10 mouse cellular contexts compared by ENCODE assay signal in genomic region chr15:79431925-79432324, GRCm38 (mm10). TPM values are rescaled to one million over a fixed set of nuclear protein-coding genes. Genes with fewer than 3 reads are reported as not detected.
DNase-seq lines count a peak whose midpoint lies in the region; ATAC-seq and TF ChIP-seq lines count a peak whose summit lies in the region.
"Had no signal": no experiment of that assay in that cellular context is flagged by ENCODE, and none has a peak within 500 bp of the region (broad histone marks: within the 10 kb centered on the region; RNA-seq: fewer than 3 reads in every experiment).

No protein-coding gene starts in this region.

- peaks cover 24% of the 10 kb centered on the region for H3K36me3 ChIP-seq in lung, postnatal 0 days (ENCODE audit: insufficient read depth, low read length)
- H3K36me3 ChIP-seq in heart, embryonic 16.5 days (ENCODE audit: control insufficient read depth, insufficient read depth), result peaks cover 26% of the 10 kb centered on the region
- H3K36me3 ChIP-seq in liver, postnatal 0 days (replicated peaks; ENCODE audit: insufficient read depth, low read length), result peaks cover 12% of the 10 kb centered on the region

- no peaks in the 10 kb centered on the region for H3K27me3 ChIP-seq in lung, postnatal 0 days (replicated peaks; ENCODE audit: insufficient read depth, low read length)
- no peaks in the 10 kb centered on the region for H3K27me3 ChIP-seq in heart, embryonic 16.5 days (ENCODE audit: control insufficient read depth, insufficient read depth, low read length)
- H3K27me3 ChIP-seq in liver, postnatal 0 days (ENCODE audit: insufficient read depth, low read length), result no peaks in the 10 kb centered on the region
- H3K27me3 ChIP-seq: limb, embryonic 13.5 days had no signal

- no peak for TF ChIP-seq CTCF in lung, postnatal 0 days (IDR thresholded peaks at IDR 0.05)
- no peak for TF ChIP-seq CTCF in lung, adult 2 months (IDR thresholded peaks at IDR 0.05; ENCODE audit: insufficient read depth, low read length)
- TF ChIP-seq CTCF in liver, postnatal 0 days (IDR thresholded peaks at IDR 0.05; ENCODE audit: low read depth), result no peak

- H3K27ac ChIP-seq in lung, postnatal 0 days (ENCODE audit: low read length), result peak overlapping the region; percentile 45
- peak overlapping the region; percentile 92 for H3K27ac ChIP-seq in heart, embryonic 16.5 days (ENCODE audit: low read length)
- peak overlapping the region; percentile 63 for H3K27ac ChIP-seq in liver, postnatal 0 days (ENCODE audit: low read depth)

- intact Hi-C loops in heart, postnatal 36 days (cut with DNase I), result no loop called here

- 41% methylated on average over 7 of the region's 7 CpGs for WGBS in lung, postnatal 0 days
- 51% methylated on average over 7 of the region's 7 CpGs for WGBS in lung, adult 2 months
- WGBS in heart, embryonic 16.5 days, result 51% methylated on average over 7 of the region's 7 CpGs
- WGBS in liver, postnatal 0 days (ENCODE audit: insufficient replicate concordance), result 38% methylated on average over 7 of the region's 7 CpGs

- ATAC-seq in lung, postnatal 0 days, result peak; percentile 27; the same call in 1 of the 2 replicates
- peak; percentile 41 for ATAC-seq in heart, embryonic 16.5 days (replicated peaks; ENCODE audit: extremely low read depth, insufficient read depth, low FRiP score)
- peak; percentile 35; the same call in 1 of the 2 replicates for ATAC-seq in liver, postnatal 0 days

- peak overlapping the region; percentile 6; the same call in 1 of the 2 replicates for H3K4me2 ChIP-seq in lung, postnatal 0 days (replicated peaks; ENCODE audit: low read depth, low read length)
- H3K4me2 ChIP-seq in heart, embryonic 16.5 days (ENCODE audit: low read depth, low read length), result peak overlapping the region; percentile 55
- H3K4me2 ChIP-seq in liver, postnatal 0 days (ENCODE audit: low read depth, low read length), result no peak overlapping the region

- peak; percentile 30; the same call in 1 of the 2 replicates for TF ChIP-seq EP300 in lung, postnatal 0 days (IDR thresholded peaks at IDR 0.05)
- peak; percentile 34; the same call in 1 of the 2 replicates for TF ChIP-seq EP300 in liver, postnatal 0 days (IDR thresholded peaks at IDR 0.05; ENCODE audit: low read depth)

- no peak overlapping the region for H3K9ac ChIP-seq in lung, postnatal 0 days (replicated peaks; ENCODE audit: low read depth)
- H3K9ac ChIP-seq in heart, embryonic 16.5 days (ENCODE audit: low read length), result peak overlapping the region; percentile 69; the same call in 1 of the 2 replicates
- no peak overlapping the region for H3K9ac ChIP-seq in liver, postnatal 0 days (replicated peaks)
- H3K9ac ChIP-seq: limb, embryonic 13.5 days had no signal

- TF ChIP-seq POLR2A in lung, adult 2 months (IDR thresholded peaks at IDR 0.05; ENCODE audit: borderline replicate concordance, extremely low read depth, low read depth, low read length), result no peak

- no peak overlapping the region for H3K4me3 ChIP-seq in lung, postnatal 0 days (ENCODE audit: low read depth, low read length)
- H3K4me3 ChIP-seq in lung, adult 2 months (replicated peaks; ENCODE audit: extremely low read depth, low read depth, low read length), result no peak overlapping the region
- peak overlapping the region; percentile 30 for H3K4me3 ChIP-seq in heart, embryonic 16.5 days (ENCODE audit: low read length)
- H3K4me3 ChIP-seq in liver, postnatal 0 days (ENCODE audit: low read depth, low read length), result no peak overlapping the region
- H3K4me3 ChIP-seq: limb, embryonic 13.5 days had no signal

- no peaks in the 10 kb centered on the region for H3K9me3 ChIP-seq in lung, postnatal 0 days (ENCODE audit: low read length)
- H3K9me3 ChIP-seq in heart, embryonic 16.5 days (replicated peaks; ENCODE audit: control insufficient read depth, low read length), result no peaks in the 10 kb centered on the region
- H3K9me3 ChIP-seq in liver, postnatal 0 days (ENCODE audit: low read length), result no peaks in the 10 kb centered on the region

- peaks cover 19% of the 10 kb centered on the region for H3K4me1 ChIP-seq in lung, postnatal 0 days (ENCODE audit: insufficient read depth, low read depth, low read length)
- peaks cover 42% of the 10 kb centered on the region for H3K4me1 ChIP-seq in lung, adult 2 months (ENCODE audit: control insufficient read depth, insufficient read depth, low read length)
- H3K4me1 ChIP-seq in heart, embryonic 16.5 days (ENCODE audit: control insufficient read depth, insufficient read depth, low read length), result peaks cover 47% of the 10 kb centered on the region
- H3K4me1 ChIP-seq in liver, postnatal 0 days (ENCODE audit: insufficient read depth), result peaks cover 29% of the 10 kb centered on the region

- DNase-seq in heart, adult 18-20 months, result peak; percentile 50 to 56
- no peak for DNase-seq in heart, postnatal 36 days
- DNase-seq in lung, postnatal 0 days (ENCODE audit: low spot score), result peak; percentile 44
- DNase-seq in lung, adult 2 months, result no peak
- no peak for DNase-seq in liver, postnatal 0 days
- DNase-seq in adrenal gland, adult 18-20 months (ENCODE audit: low spot score in 2 of 2), result no peak
- DNase-seq in frontal cortex, postnatal 10 days (ENCODE audit: low spot score in 2 of 2), result no peak
- DNase-seq: cerebellum, adult 2 months had no signal

RNA-seq across cellular contexts. Expression of gene Csnk1e, which starts 23.4 kb away (rescaled TPM):
- 10 to 100 TPM; 40.2 to 44.3 TPM for total RNA-seq in heart, adult 18-20 months (2021)
- total RNA-seq in heart, postnatal 36 days (2021), result 10 to 100 TPM; 55.8 to 60.5 TPM
- polyA plus RNA-seq in lung, postnatal 0 days (2015; fragmentation: Nextera tagmentation; extraction: Ambion mirVana), result 67.2 and 72.4 TPM in 2 replicates
- polyA plus RNA-seq in lung, adult 2 months (2012; rRNA removed), result 90.8 and 109 TPM in 2 replicates
- 54.0 and 70.2 TPM in 2 replicates for polyA plus RNA-seq in heart, embryonic 16.5 days (2015; fragmentation: Nextera tagmentation; extraction: Ambion mirVana)
- 7.5 and 8.9 TPM in 2 replicates for polyA plus RNA-seq in liver, postnatal 0 days (2015; fragmentation: Nextera tagmentation; extraction: Ambion mirVana)
- 10 to 100 TPM; 69.2 to 80.6 TPM for total RNA-seq in adrenal gland, adult 18-20 months (2021)

RNA-seq across cellular contexts. Expression of gene Tmem184b, which starts 28.6 kb away (rescaled TPM):
- 10 to 100 TPM; 34.8 to 36.7 TPM for total RNA-seq in heart, adult 18-20 months (2021)
- total RNA-seq in heart, postnatal 36 days (2021), result 10 to 100 TPM; 37.0 to 43.0 TPM
- polyA plus RNA-seq in lung, postnatal 0 days (2015; fragmentation: Nextera tagmentation; extraction: Ambion mirVana), result 55.3 and 56.7 TPM in 2 replicates
- 269 and 331 TPM in 2 replicates for polyA plus RNA-seq in lung, adult 2 months (2012; rRNA removed)
- polyA plus RNA-seq in heart, embryonic 16.5 days (2015; fragmentation: Nextera tagmentation; extraction: Ambion mirVana), result 71.7 and 75.2 TPM in 2 replicates
- polyA plus RNA-seq in liver, postnatal 0 days (2015; fragmentation: Nextera tagmentation; extraction: Ambion mirVana), result 6.6 and 8.4 TPM in 2 replicates
- total RNA-seq in adrenal gland, adult 18-20 months (2021), result 10 to 100 TPM; 48.2 to 83.4 TPM

Comparison
In these comparisons a context has a peak if more than half of its experiments do, and no peak if none do; other contexts are left out.
1. DNase-seq: peak in heart, adult 18-20 months (2 of 2) and lung, postnatal 0 days (single experiment); none in heart, postnatal 36 days (0 of 2), lung, adult 2 months (single experiment), liver, postnatal 0 days (single experiment), adrenal gland, adult 18-20 months (0 of 2) and frontal cortex, postnatal 10 days (0 of 2).
2. Peak in every context shown above with its lines, with median percentiles within 50 percentile points of each other: ATAC-seq and H3K27ac ChIP-seq.